Mouse (Mus musculus) granulocyte monocyte progenitor cell, adult 5-6 weeks (primary cell): ENCODE measurements at regions not wholly inside any gene's neighbourhood (a gene's known extent, or its start where the extent isn't known, plus 50 kb on each side); places are given as distances from the start of the nearest gene placed in this dataset.

Experiments
- ATAC-seq: replicated peaks from 2 replicates; pipeline ENCODE4 v1.8.0; 2016; ENCODE audit warnings: mild to moderate bottlenecking, moderate TSS enrichment, inconsistent platforms; ENCODE audit not compliant: poor library complexity, severe bottlenecking

- no peak for ATAC-seq
Measured at GRCm38 (mm10) chr2:166250571-166250970, 95.1 kb upstream of the Sulf2 start.

- ATAC-seq, result no peak
Measured at GRCm38 (mm10) chr2:166249338-166249950, 94.0 kb upstream of the Sulf2 start.

GRCm38 (mm10) chr2:166246401-166247189 lies 91.1 kb upstream of the Sulf2 start:
- no peak for ATAC-seq

- no peak for ATAC-seq
Measured at GRCm38 (mm10) chr2:166245219-166245618, 89.8 kb upstream of the Sulf2 start.

- ATAC-seq, result no peak
Measured at GRCm38 (mm10) chr2:166242786-166243521, 87.5 kb upstream of the Sulf2 start.

GRCm38 (mm10) chr2:166241310-166241709 lies 85.8 kb upstream of the Sulf2 start:
- no peak for ATAC-seq

- ATAC-seq, result no peak
Measured at GRCm38 (mm10) chr2:166240056-166240455, 84.6 kb upstream of the Sulf2 start.

GRCm38 (mm10) chr2:166237554-166238269 lies 82.2 kb upstream of the Sulf2 start:
- ATAC-seq, result no peak

GRCm38 (mm10) chr2:166236102-166236501 lies 80.6 kb upstream of the Sulf2 start:
- ATAC-seq, result peak; percentile 33

- peak; percentile 94 for ATAC-seq
Measured at GRCm38 (mm10) chr2:166234579-166235212, 79.2 kb upstream of the Sulf2 start.

GRCm38 (mm10) chr2:166233246-166233645 lies 77.8 kb upstream of the Sulf2 start:
- ATAC-seq, result no peak

- no peak for ATAC-seq
Measured at GRCm38 (mm10) chr2:166232376-166232775, 76.9 kb upstream of the Sulf2 start.

- ATAC-seq, result no peak
Measured at GRCm38 (mm10) chr2:166230617-166231016, 75.2 kb upstream of the Sulf2 start.

GRCm38 (mm10) chr2:166228356-166228755 lies 72.9 kb upstream of the Sulf2 start:
- peak; percentile 55; the same call in 1 of the 2 replicates for ATAC-seq

- no peak for ATAC-seq
Measured at GRCm38 (mm10) chr2:166227496-166227895, 72.0 kb upstream of the Sulf2 start.

GRCm38 (mm10) chr2:166226929-166227328 lies 71.5 kb upstream of the Sulf2 start:
- ATAC-seq, result no peak

- ATAC-seq, result no peak
Measured at GRCm38 (mm10) chr2:166226331-166226730, 70.9 kb upstream of the Sulf2 start.

- no peak for ATAC-seq
Measured at GRCm38 (mm10) chr2:166225354-166225753, 69.9 kb upstream of the Sulf2 start.

- ATAC-seq, result no peak
Measured at GRCm38 (mm10) chr2:166218783-166219182, 63.3 kb upstream of the Sulf2 start.

GRCm38 (mm10) chr2:166216512-166216865 lies 61.0 kb upstream of the Sulf2 start:
- ATAC-seq, result no peak
